In genomic region chr3:36116076-36116475, GRCm38 (mm10) we compare ENCODE assay signal across 14 mouse cellular contexts.
"Had no signal": no experiment of that assay in that cellular context is flagged by ENCODE, and none has a peak within 500 bp of the region (broad histone marks: within the 10 kb centered on the region; RNA-seq: fewer than 3 reads in every experiment).

No protein-coding gene starts in this region.

- DNase-seq: gastrocnemius, postnatal 14 days; gastrocnemius, postnatal 36 days; heart, adult 11 months; heart, adult 2 months; heart, postnatal 14 days; heart, postnatal 36 days; kidney, adult 11 months; kidney, adult 2 months; kidney, adult 9 months; kidney, postnatal 14 days; kidney, postnatal 36 days; layer of hippocampus, adult 9-11 months; layer of hippocampus, postnatal 36 days; left cerebral cortex, postnatal 4 days had no signal
